Mouse (Mus musculus): Measurements from ENCODE around the gene Zbtb20. TPM values are rescaled to one million over a fixed set of nuclear protein-coding genes. Genes with fewer than 3 reads are reported as not detected.

The Zbtb20 gene
- polyA plus RNA-seq, 2 experiments: 0.40 to 2.2 TPM

- Histone ChIP-seq H3K4me3 (ENCODE audit: insufficient read depth in 1 of 2, low read depth in 2 of 2, low read length in 2 of 2) (no peak overlapping the region), H3K27me3 (ENCODE audit: control insufficient read depth, insufficient read depth, low read length) (no peaks in the 10 kb centered on the region), H3K4me1 (replicated peaks; ENCODE audit: control insufficient read depth in 2 of 2, insufficient read depth in 2 of 2, low read length in 1 of 2) (no peaks in the 10 kb centered on the region; a peak in 1 of 4 replicates), H3K9ac (replicated peaks) (no peak overlapping the region), H3K9me3 (ENCODE audit: control insufficient read depth, low read length) (no peaks in the 10 kb centered on the region), H3K4me2 (ENCODE audit: low read depth) (no peak overlapping the region), H3K36me3 (replicated peaks; ENCODE audit: control insufficient read depth, insufficient read depth, low read depth) (no peaks in the 10 kb centered on the region), H3K27ac (no peak overlapping the region)
- DNase-seq (ENCODE audit: low read depth in 3 of 3, low spot score in 3 of 3) (no peak), ATAC-seq (ENCODE audit: insufficient read depth) (no peak)
- TF ChIP-seq EP300 (IDR thresholded peaks at IDR 0.05; ENCODE audit: low read depth) (no peak), CTCF (IDR thresholded peaks at IDR 0.05; ENCODE audit: low read depth) (no peak)
- WGBS (ENCODE audit: insufficient replicate concordance): 44% methylated on average over 4 of the region's 4 CpGs
Measured at GRCm38 (mm10) chr16:43586859-43587429, 711.3 kb downstream of the Zbtb20 start.

DNA sequence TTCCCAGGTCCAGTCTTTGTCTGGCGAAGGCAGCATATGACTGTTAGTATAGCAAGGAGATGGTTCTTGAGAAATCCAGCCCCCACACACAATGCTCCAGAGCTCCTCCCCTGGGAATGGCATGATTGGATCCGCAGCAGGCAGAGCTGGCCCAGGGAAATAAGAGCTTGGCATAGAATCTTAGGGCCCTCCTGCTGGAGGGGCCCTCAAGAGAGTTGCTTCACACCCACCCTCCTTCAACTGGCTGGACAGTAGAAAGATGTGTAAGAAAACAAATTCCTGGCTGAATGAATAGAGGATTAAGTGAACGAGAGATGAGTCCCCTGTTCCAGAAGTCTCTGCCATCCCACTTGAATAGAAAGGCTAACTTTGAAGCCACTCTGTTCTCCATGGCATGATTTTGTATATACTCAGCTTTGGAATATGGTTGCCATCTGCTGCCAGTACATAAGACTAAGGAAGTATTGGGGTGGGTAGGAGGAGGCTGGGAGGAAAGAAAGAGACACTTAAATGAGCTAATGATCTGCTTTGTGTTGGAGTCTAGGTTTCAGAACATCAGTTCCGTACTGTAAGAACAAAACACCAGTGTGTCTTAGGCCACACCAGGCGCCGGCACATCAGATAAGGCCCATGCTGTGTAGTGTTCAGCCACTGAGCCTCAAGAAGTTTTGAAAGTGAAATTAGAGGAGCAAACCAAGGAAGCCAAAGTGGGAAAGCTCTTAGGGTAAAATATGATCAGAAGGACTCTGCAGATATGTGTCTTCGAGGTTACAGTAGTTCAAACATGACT, 715.2 kb downstream of the Zbtb20 start:
- no peaks in the 10 kb centered on the region for H3K9me3 ChIP-seq (ENCODE audit: control insufficient read depth, low read length)
- ATAC-seq (ENCODE audit: insufficient read depth) (no peak), DNase-seq (ENCODE audit: low read depth in 3 of 3, low spot score in 3 of 3) (no peak)
- H3K27me3 ChIP-seq (ENCODE audit: control insufficient read depth, insufficient read depth, low read length): no peaks in the 10 kb centered on the region
- H3K4me3 ChIP-seq (ENCODE audit: insufficient read depth in 1 of 2, low read depth in 2 of 2, low read length in 2 of 2): no peak overlapping the region
- WGBS (ENCODE audit: insufficient replicate concordance): 52% methylated on average over 7 of the region's 7 CpGs
- no peak overlapping the region for H3K27ac ChIP-seq
- no peaks in the 10 kb centered on the region for H3K36me3 ChIP-seq (replicated peaks; ENCODE audit: control insufficient read depth, insufficient read depth, low read depth)
- H3K4me1 ChIP-seq (replicated peaks; ENCODE audit: control insufficient read depth in 2 of 2, insufficient read depth in 2 of 2, low read length in 1 of 2): no peaks in the 10 kb centered on the region; a peak in 1 of 4 replicates
- TF ChIP-seq EP300 (IDR thresholded peaks at IDR 0.05; ENCODE audit: low read depth) (no peak), CTCF (IDR thresholded peaks at IDR 0.05; ENCODE audit: low read depth) (no peak)
- no peak overlapping the region for H3K4me2 ChIP-seq (ENCODE audit: low read depth)
- H3K9ac ChIP-seq (replicated peaks): no peak overlapping the region

- DNase-seq (ENCODE audit: low read depth in 3 of 3, low spot score in 3 of 3): no peak
Measured at GRCm38 (mm10) chr16:43592062-43592461, 716.4 kb downstream of the Zbtb20 start.

GRCm38 (mm10) chr16:43592801-43593200, 717.1 kb downstream of the Zbtb20 start:
- ATAC-seq (ENCODE audit: insufficient read depth): no peak
- no peaks in the 10 kb centered on the region for H3K36me3 ChIP-seq (replicated peaks; ENCODE audit: control insufficient read depth, insufficient read depth, low read depth)
- no peaks in the 10 kb centered on the region for H3K9me3 ChIP-seq (ENCODE audit: control insufficient read depth, low read length)
- no peak overlapping the region for H3K9ac ChIP-seq (replicated peaks)
- H3K4me2 ChIP-seq (ENCODE audit: low read depth): no peak overlapping the region
- TF ChIP-seq CTCF (IDR thresholded peaks at IDR 0.05; ENCODE audit: low read depth): no peak
- no peak for TF ChIP-seq EP300 (IDR thresholded peaks at IDR 0.05; ENCODE audit: low read depth)
- no peak overlapping the region for H3K4me3 ChIP-seq (ENCODE audit: insufficient read depth in 1 of 2, low read depth in 2 of 2, low read length in 2 of 2)
- no peaks in the 10 kb centered on the region; a peak in 1 of 4 replicates for H3K4me1 ChIP-seq (replicated peaks; ENCODE audit: control insufficient read depth in 2 of 2, insufficient read depth in 2 of 2, low read length in 1 of 2)
- no peaks in the 10 kb centered on the region for H3K27me3 ChIP-seq (ENCODE audit: control insufficient read depth, insufficient read depth, low read length)
- WGBS (ENCODE audit: insufficient replicate concordance): 19% methylated on average over 1 of the region's 1 CpGs
- DNase-seq (ENCODE audit: low read depth in 3 of 3, low spot score in 3 of 3): no peak
- no peak overlapping the region for H3K27ac ChIP-seq

More at GRCm38 (mm10) chr16:43592062-43592461, 716.4 kb downstream of the Zbtb20 start:
- no peak overlapping the region for H3K27ac ChIP-seq
- no peaks in the 10 kb centered on the region for H3K27me3 ChIP-seq (ENCODE audit: control insufficient read depth, insufficient read depth, low read length)
- no peak for ATAC-seq (ENCODE audit: insufficient read depth)
- H3K4me3 ChIP-seq (ENCODE audit: insufficient read depth in 1 of 2, low read depth in 2 of 2, low read length in 2 of 2): no peak overlapping the region
- H3K36me3 ChIP-seq (replicated peaks; ENCODE audit: control insufficient read depth, insufficient read depth, low read depth): no peaks in the 10 kb centered on the region
- H3K4me2 ChIP-seq (ENCODE audit: low read depth): no peak overlapping the region
- no peaks in the 10 kb centered on the region; a peak in 1 of 4 replicates for H3K4me1 ChIP-seq (replicated peaks; ENCODE audit: control insufficient read depth in 2 of 2, insufficient read depth in 2 of 2, low read length in 1 of 2)
- WGBS (ENCODE audit: insufficient replicate concordance): 51% methylated on average over 5 of the region's 5 CpGs
- TF ChIP-seq EP300 (IDR thresholded peaks at IDR 0.05; ENCODE audit: low read depth) (no peak), CTCF (IDR thresholded peaks at IDR 0.05; ENCODE audit: low read depth) (no peak)
- no peak overlapping the region for H3K9ac ChIP-seq (replicated peaks)
- H3K9me3 ChIP-seq (ENCODE audit: control insufficient read depth, low read length): no peaks in the 10 kb centered on the region

GRCm38 (mm10) chr16:43597375-43598060, 721.8 kb downstream of the Zbtb20 start:
- H3K36me3 ChIP-seq (replicated peaks; ENCODE audit: control insufficient read depth, insufficient read depth, low read depth): no peaks in the 10 kb centered on the region
- DNase-seq (ENCODE audit: low read depth in 3 of 3, low spot score in 3 of 3) (no peak), ATAC-seq (ENCODE audit: insufficient read depth) (no peak)
- H3K4me1 ChIP-seq (replicated peaks; ENCODE audit: control insufficient read depth in 2 of 2, insufficient read depth in 2 of 2, low read length in 1 of 2): no peaks in the 10 kb centered on the region
- no peak overlapping the region for H3K9ac ChIP-seq (replicated peaks)
- 42% methylated on average over 7 of the region's 7 CpGs for WGBS (ENCODE audit: insufficient replicate concordance)
- no peak for TF ChIP-seq EP300 (IDR thresholded peaks at IDR 0.05; ENCODE audit: low read depth)
- TF ChIP-seq CTCF (IDR thresholded peaks at IDR 0.05; ENCODE audit: low read depth): no peak
- no peaks in the 10 kb centered on the region for H3K27me3 ChIP-seq (ENCODE audit: control insufficient read depth, insufficient read depth, low read length)
- H3K4me3 ChIP-seq (ENCODE audit: insufficient read depth in 1 of 2, low read depth in 2 of 2, low read length in 2 of 2): no peak overlapping the region
- H3K9me3 ChIP-seq (ENCODE audit: control insufficient read depth, low read length): no peaks in the 10 kb centered on the region
- H3K27ac ChIP-seq: no peak overlapping the region
- no peak overlapping the region for H3K4me2 ChIP-seq (ENCODE audit: low read depth)

All from liver, embryonic 14.5 days (tissue).